Mouse (Mus musculus) megakaryocyte, embryonic 14.5 days (primary cell): Measurements from ENCODE around the gene Tbl1xr1.

Experiments
- FLI1 ChIP-seq: IDR thresholded peaks from 2 replicates; pipeline ENCODE4 v1.6.1; 2012; ENCODE audit warnings: low read length, inconsistent platforms, mixed read lengths
- GATA1 ChIP-seq: IDR thresholded peaks from 3 replicates; pipeline ENCODE4 v1.6.1; 2012; ENCODE audit warnings: mixed read lengths, low read length, inconsistent platforms, borderline replicate concordance

GRCm38 (mm10) chr3:22172410-22172809, 96.0 kb downstream of the Tbl1xr1 start:
- TF ChIP-seq GATA1 (no peak), FLI1 (no peak)
